Mouse (Mus musculus): Measurements from ENCODE around the gene Ppid. TPM values are rescaled to one million over a fixed set of nuclear protein-coding genes. Genes with fewer than 3 reads are reported as not detected.

Ppid gene
- 0.62 and 1.2 TPM in 2 replicates for polyA plus RNA-seq (2012; rRNA removed)

DNA sequence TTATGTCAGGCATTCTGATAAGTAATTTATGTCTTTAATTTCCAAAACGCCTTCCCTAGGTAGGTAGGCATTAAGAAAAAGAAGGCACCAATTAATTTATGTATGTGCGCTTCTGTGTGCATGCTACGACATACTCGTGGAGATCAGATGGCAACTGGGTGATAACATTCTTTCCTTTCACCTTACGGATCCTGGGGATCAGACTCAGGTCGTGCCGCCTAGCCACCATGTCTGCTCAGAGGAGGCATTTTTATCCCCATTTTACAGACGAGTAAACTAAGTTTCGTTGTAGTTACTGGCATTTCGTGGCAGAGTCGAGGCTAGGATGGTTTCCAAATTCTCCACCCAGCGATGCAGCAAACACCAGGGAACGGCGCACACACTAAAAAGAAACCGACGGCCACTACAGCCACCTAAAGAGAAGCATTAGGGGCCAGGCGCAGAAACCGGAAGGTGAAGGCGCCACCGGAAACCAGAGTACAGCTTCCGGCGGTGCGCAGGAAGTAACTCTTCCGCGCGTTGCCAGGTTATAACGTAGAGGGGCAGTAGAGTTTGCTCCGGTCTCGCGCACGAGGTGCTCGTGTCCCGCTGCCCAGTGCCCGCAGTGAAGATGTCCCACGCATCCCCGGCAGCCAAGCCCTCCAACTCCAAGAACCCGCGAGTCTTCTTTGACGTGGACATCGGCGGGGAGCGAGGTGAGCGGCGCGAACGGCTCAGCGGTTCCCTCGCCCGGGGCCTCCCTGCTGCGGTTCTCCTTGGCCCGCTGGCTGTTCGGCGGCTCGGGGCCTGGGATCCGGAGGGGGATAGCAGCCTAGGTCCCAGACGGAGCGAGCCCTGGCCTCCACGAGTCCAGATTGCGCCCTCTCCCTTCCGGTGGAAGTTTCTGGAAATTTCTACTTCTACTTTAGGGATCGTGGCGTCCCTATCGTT is at the start of gene Ppid:
Gene Ppid, plus strand, starts transcription at position 480 of the 930 bp plus-strand sequence.

DNA sequence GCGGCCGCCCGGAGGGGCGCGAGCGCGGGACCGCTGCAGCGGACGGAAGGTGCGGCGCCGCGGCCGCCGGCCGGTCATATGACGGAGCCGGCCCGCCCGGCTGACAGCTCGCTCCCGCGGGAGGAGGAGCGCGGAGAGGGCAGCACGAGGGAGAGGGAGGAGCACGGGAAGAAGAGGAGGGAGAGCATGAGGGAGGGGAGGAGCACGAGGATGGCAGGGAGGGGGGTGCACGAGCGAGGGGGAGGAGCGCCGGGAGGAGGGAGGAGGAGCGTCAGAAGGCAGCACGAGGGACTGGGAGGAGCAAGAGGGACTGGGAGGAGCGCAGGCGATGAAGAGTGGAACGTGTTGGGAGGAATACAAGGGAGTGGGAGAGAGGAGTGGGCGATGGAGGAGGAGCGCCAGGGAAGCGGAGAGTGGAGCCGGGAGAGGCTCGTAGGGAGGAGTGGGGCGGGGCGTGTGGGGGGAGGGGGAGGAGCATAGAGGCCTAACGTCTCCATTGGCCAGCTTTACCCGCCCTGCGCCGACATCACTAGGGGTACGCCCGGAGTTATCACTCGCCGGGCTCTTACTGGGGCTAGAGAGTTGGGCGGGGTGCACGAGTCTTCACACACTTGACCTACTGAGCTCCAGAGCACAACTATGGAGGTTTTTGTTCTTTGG is 23.3 kb upstream of the Ppid start, which contains the start of gene Fnip2:
Gene Fnip2, minus strand, starts transcription at position 94 of the 660 bp plus-strand sequence.

GRCm38 (mm10) chr3:79628561-79629415 is 37.6 kb downstream of the Ppid start, which contains the start of gene 4930579G24Rik:
4930579G24Rik (plus strand) TSS chr3:79629079.

DNA sequence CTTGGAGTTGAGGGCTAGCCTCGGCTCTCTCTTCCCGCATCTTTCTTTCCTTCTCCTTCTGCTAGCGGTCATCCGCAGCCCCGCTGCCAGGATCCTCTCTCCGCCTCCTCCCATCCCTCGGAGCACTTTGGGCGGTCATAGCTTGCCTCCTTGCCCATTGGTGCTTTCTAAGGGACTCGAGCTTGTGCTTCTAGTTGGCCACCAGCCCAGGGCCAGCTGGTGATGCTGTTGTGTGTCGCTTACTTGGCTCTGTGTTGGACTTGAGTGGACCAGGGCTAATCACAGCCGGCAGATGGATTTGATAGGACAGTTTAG is 38.2 kb downstream of the Ppid start, which contains the start of gene Etfdh:
Gene Etfdh, minus strand, starts transcription at position 85 of the 315 bp plus-strand sequence.

Other genes starting within 250 kb of the Ppid start
- gene Fnip2, start 23.5 kb upstream of the Ppid start, polyA plus RNA-seq (2012; rRNA removed) = 1.2 and 2.1 TPM in 2 replicates
- gene 4930579G24Rik, start 37.7 kb downstream of the Ppid start, polyA plus RNA-seq (2012; rRNA removed) = 0.17 and 0.56 TPM in 2 replicates
- gene Etfdh, start 38.2 kb downstream of the Ppid start, polyA plus RNA-seq (2012; rRNA removed) = 88.5 and 120 TPM in 2 replicates
- not detected in 2 replicates for gene Rxfp1, start 146.5 kb downstream of the Ppid start, polyA plus RNA-seq (2012; rRNA removed)